Comparison of ENCODE assay signal across 9 mouse cellular contexts in the genomic region with DNA sequence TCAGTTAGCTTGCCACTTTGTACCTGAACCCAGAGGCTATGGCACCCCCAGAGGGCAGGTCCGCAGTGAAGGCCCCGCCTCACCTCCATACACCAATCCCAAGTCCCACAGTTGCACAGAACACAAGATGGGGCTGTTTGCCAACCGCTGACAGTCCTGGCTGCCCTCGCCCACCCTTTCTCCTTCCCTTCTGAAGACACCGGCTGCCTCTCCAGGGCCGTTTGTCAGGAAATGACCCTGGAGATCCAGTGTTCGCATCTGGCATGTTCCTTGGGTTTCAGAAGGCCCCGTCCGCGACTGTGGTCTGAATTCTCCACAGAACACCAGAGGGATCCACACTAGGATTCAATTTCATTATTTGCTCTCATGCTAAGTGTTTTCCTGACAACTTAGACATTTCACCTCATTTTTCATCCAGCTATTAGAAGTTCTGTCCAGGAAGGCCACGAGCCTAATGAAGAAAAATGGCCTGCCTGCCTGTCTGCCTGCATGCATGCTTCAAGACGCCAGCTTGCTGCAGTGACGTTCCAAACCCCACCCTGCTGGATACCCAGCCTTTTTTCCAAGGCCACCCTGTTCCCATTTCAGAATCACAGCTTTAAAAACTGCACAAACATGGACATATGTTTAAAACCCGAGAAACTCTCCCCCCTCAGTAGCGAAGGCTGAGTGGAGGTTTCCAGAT. TPM values are rescaled to one million over a fixed set of nuclear protein-coding genes. Genes with fewer than 3 reads are reported as not detected.
DNase-seq lines count a peak whose midpoint lies in the region; ATAC-seq and TF ChIP-seq lines count a peak whose summit lies in the region.
"Had no signal": no experiment of that assay in that cellular context is flagged by ENCODE, and none has a peak within 500 bp of the region (broad histone marks: within the 10 kb centered on the region; RNA-seq: fewer than 3 reads in every experiment).

No protein-coding gene starts in this region.

- no peaks in the 10 kb centered on the region for H3K27me3 ChIP-seq in heart, embryonic 12.5 days (replicated peaks)
- no peaks in the 10 kb centered on the region for H3K27me3 ChIP-seq in midbrain, postnatal 0 days (ENCODE audit: insufficient read depth, low read length)
- H3K27me3 ChIP-seq in midbrain, embryonic 10.5 days (ENCODE audit: low read depth, poor library complexity, severe bottlenecking), result no peaks in the 10 kb centered on the region
- H3K27me3 ChIP-seq in intestine, embryonic 16.5 days (replicated peaks; ENCODE audit: control insufficient read depth, insufficient read depth, low read length), result no peaks in the 10 kb centered on the region
- H3K27me3 ChIP-seq: CH12.LX had no signal

- ATAC-seq in heart, embryonic 12.5 days (ENCODE audit: insufficient number of reproducible peaks, low FRiP score), result no peak
- ATAC-seq in midbrain, postnatal 0 days (ENCODE audit: low FRiP score), result no peak
- peak; percentile 40; the same call in 1 of the 2 replicates for ATAC-seq in intestine, embryonic 16.5 days
- ATAC-seq in monocyte, adult 5-6 weeks (replicated peaks; ENCODE audit: insufficient number of reproducible peaks, low FRiP score, low TSS enrichment, poor library complexity, severe bottlenecking), result no peak

- H3K9ac ChIP-seq in heart, embryonic 12.5 days, result no peak overlapping the region
- H3K9ac ChIP-seq in midbrain, postnatal 0 days (replicated peaks; ENCODE audit: low read length, poor library complexity, severe bottlenecking), result no peak overlapping the region
- H3K9ac ChIP-seq in intestine, embryonic 16.5 days (ENCODE audit: low read depth, low read length), result no peak overlapping the region

- 74% methylated on average over 15 of the region's 15 CpGs for WGBS in heart, embryonic 12.5 days
- 80% methylated on average over 15 of the region's 15 CpGs for WGBS in midbrain, postnatal 0 days
- WGBS in midbrain, embryonic 10.5 days, result 85% methylated on average over 15 of the region's 15 CpGs
- 60% methylated on average over 15 of the region's 15 CpGs for WGBS in intestine, embryonic 16.5 days

- peak; percentile 36 for TF ChIP-seq CTCF in midbrain, postnatal 0 days (IDR thresholded peaks at IDR 0.05)

- peaks cover 43% of the 10 kb centered on the region for H3K4me1 ChIP-seq in heart, embryonic 12.5 days (replicated peaks)
- H3K4me1 ChIP-seq in midbrain, postnatal 0 days (ENCODE audit: insufficient read depth, low read length), result no peaks in the 10 kb centered on the region
- no peaks in the 10 kb centered on the region for H3K4me1 ChIP-seq in midbrain, embryonic 10.5 days
- no peaks in the 10 kb centered on the region for H3K4me1 ChIP-seq in intestine, embryonic 16.5 days (ENCODE audit: control insufficient read depth, insufficient read depth, low read length)

- no peak overlapping the region for H3K4me3 ChIP-seq in heart, embryonic 12.5 days
- no peak overlapping the region for H3K4me3 ChIP-seq in midbrain, postnatal 0 days (ENCODE audit: low read depth, low read length)
- H3K4me3 ChIP-seq in midbrain, embryonic 10.5 days, result no peak overlapping the region
- no peak overlapping the region for H3K4me3 ChIP-seq in intestine, embryonic 16.5 days (ENCODE audit: low read length)

- peaks cover 34% of the 10 kb centered on the region for H3K36me3 ChIP-seq in heart, embryonic 12.5 days
- peaks cover 4% of the 10 kb centered on the region; the same call in 1 of the 2 replicates for H3K36me3 ChIP-seq in midbrain, postnatal 0 days (ENCODE audit: insufficient read depth, low read length)
- peaks cover 29% of the 10 kb centered on the region for H3K36me3 ChIP-seq in midbrain, embryonic 10.5 days
- 0 out of 2 replicates have a peak, but pooled peaks cover 2% of the 10 kb centered on the region for H3K36me3 ChIP-seq in intestine, embryonic 16.5 days (ENCODE audit: control insufficient read depth, insufficient read depth, low read length)

- H3K4me2 ChIP-seq in heart, embryonic 12.5 days, result no peak overlapping the region
- H3K4me2 ChIP-seq in midbrain, postnatal 0 days (ENCODE audit: low read depth, low read length, poor library complexity, severe bottlenecking), result no peak overlapping the region
- no peak overlapping the region for H3K4me2 ChIP-seq in intestine, embryonic 16.5 days (ENCODE audit: low read depth, low read length)

- H3K27ac ChIP-seq in heart, embryonic 12.5 days (ENCODE audit: poor library complexity, severe bottlenecking), result peak overlapping the region; percentile 37; the same call in 1 of the 2 replicates
- H3K27ac ChIP-seq in midbrain, postnatal 0 days (ENCODE audit: low read depth, low read length), result no peak overlapping the region
- H3K27ac ChIP-seq in midbrain, embryonic 10.5 days (replicated peaks), result no peak overlapping the region
- 0 out of 2 replicates have a peak overlapping the region, but pooled peaks have one; percentile 4 for H3K27ac ChIP-seq in intestine, embryonic 16.5 days (ENCODE audit: low read length)

- DNase-seq in heart, adult 18-20 months, result no peak
- peak; percentile 57 for DNase-seq in midbrain, postnatal 0 days (ENCODE audit: low spot score)
- DNase-seq in midbrain, embryonic 10.5 days (ENCODE audit: low spot score), result no peak
- no peak for DNase-seq in urinary bladder, postnatal 25 days (ENCODE audit: low spot score)
- no peak for DNase-seq in retina, embryonic 14.5 days (ENCODE audit: low spot score)

- H3K9me3 ChIP-seq in heart, embryonic 12.5 days (replicated peaks), result no peaks in the 10 kb centered on the region
- H3K9me3 ChIP-seq in midbrain, postnatal 0 days (ENCODE audit: low read length), result no peaks in the 10 kb centered on the region
- no peaks in the 10 kb centered on the region for H3K9me3 ChIP-seq in midbrain, embryonic 10.5 days (replicated peaks)
- no peaks in the 10 kb centered on the region for H3K9me3 ChIP-seq in intestine, embryonic 16.5 days (ENCODE audit: control insufficient read depth, low read length)

RNA-seq across cellular contexts. Expression of gene Slc7a1, which starts 50.2 kb away (rescaled TPM):
- polyA plus RNA-seq in heart, embryonic 12.5 days (2016; fragmentation: Nextera tagmentation; extraction: Ambion mirVana), result 24.0 and 24.2 TPM in 2 replicates
- total RNA-seq in heart, adult 18-20 months (2021), result 10 to 100 TPM; 11.8 to 13.5 TPM
- total RNA-seq in midbrain, postnatal 0 days (2014; rRNA removed), result 49.8 and 73.3 TPM in 2 replicates
- 26.2 and 33.8 TPM in 2 replicates for polyA plus RNA-seq in midbrain, postnatal 0 days (2015; fragmentation: Nextera tagmentation; extraction: Ambion mirVana)
- polyA plus RNA-seq in midbrain, embryonic 10.5 days (2016; fragmentation: Nextera tagmentation; extraction: Ambion mirVana), result 12.8 and 15.1 TPM in 2 replicates
- 20.0 and 22.5 TPM in 2 replicates for polyA plus RNA-seq in intestine, embryonic 16.5 days (2015; fragmentation: Nextera tagmentation; extraction: Ambion mirVana)
- 18.7 to 39.0 TPM (median 26.6 TPM) in 3 replicates for total RNA-seq in monocyte, adult 5-6 weeks (2017)

Comparison
In these comparisons a context has a peak if more than half of its experiments do, and no peak if none do; other contexts are left out.
1. H3K27ac ChIP-seq: peak in heart, embryonic 12.5 days (single experiment) and intestine, embryonic 16.5 days (single experiment); none in midbrain, postnatal 0 days (single experiment) and midbrain, embryonic 10.5 days (single experiment).